Mouse (Mus musculus): ENCODE data around the gene Pitx2. TPM values are rescaled to one million over a fixed set of nuclear protein-coding genes. Genes with fewer than 3 reads are reported as not detected.

Pitx2 gene
- polyA plus RNA-seq, 1 experiment = not detected

DNA sequence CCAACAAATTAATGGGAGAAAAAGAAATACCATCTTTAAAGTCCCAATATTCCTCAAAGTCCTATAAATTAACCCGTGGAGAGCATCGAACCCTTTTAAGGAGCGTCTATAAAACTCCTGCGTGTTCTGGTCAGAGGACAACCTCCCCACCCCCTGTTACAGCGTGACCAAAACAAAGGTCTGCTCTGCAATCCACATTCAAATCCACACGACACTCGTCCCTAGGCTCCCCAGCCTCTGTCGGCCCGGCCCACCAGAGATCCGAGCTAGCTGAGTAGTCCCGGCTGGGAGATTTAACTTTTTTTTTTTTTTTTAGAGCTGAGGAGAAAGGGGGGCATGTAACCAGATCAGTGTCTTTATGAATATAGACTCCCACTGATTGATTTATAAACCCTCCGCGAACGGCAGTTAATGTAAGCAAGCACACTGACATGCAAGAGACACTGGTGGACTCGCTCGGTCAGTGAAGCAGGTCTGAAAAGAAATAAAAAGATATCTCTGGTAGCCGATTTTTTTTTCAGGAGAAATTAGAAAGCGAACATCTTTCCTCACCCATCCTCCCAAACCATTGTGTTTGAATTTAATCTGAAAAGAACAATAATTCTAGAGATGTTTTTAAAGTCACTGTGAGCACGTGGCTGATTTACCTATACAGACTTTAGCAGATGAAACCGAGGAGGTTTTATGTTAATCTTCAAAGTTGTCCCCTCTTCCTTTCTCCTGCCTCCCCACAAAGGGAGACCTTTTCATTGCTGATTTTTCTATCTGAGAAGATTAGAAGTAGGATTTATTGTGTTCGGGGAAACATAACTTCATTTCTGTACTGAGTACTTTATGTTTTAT, 23.0 kb downstream of the Pitx2 start:
- TF ChIP-seq CTCF (IDR thresholded peaks at IDR 0.05; ENCODE audit: extremely low read depth, insufficient read depth, low read length) (no peak), POLR2A (IDR thresholded peaks at IDR 0.05; ENCODE audit: extremely low read depth, insufficient read depth, low read length) (no peak)
- no peaks in the 10 kb centered on the region for H3K4me1 ChIP-seq (ENCODE audit: control insufficient read depth, insufficient read depth, low read length)
- H3K4me3 ChIP-seq (ENCODE audit: insufficient read depth, low read length) = no peak overlapping the region
- H3K27ac ChIP-seq (ENCODE audit: insufficient read depth, low read length) = no peak overlapping the region

DNA sequence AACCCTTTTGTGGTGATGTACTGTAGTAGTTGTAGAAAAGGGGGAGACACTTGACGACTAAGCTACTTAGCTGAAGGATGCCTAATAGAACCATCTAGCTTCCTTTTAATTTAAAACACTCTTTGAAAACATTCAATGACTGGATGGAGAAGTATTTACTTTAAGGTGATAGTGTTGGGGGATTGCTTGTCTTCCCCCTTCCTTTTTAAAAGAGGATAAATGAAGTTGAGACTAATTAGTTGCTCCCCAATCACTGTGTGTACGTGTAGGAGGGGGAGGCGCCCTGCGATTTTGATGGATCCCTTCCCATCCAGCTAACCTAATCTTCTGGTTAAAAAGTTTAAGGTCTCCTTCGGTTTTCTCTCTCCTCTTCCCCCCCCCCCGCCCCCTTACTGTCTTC, 23.7 kb downstream of the Pitx2 start:
- Histone ChIP-seq H3K27ac (ENCODE audit: insufficient read depth, low read length) (no peak overlapping the region), H3K4me1 (ENCODE audit: control insufficient read depth, insufficient read depth, low read length) (no peaks in the 10 kb centered on the region), H3K4me3 (ENCODE audit: insufficient read depth, low read length) (no peak overlapping the region)
- TF ChIP-seq POLR2A (IDR thresholded peaks at IDR 0.05; ENCODE audit: extremely low read depth, insufficient read depth, low read length) (no peak), CTCF (IDR thresholded peaks at IDR 0.05; ENCODE audit: extremely low read depth, insufficient read depth, low read length) (no peak)

DNA sequence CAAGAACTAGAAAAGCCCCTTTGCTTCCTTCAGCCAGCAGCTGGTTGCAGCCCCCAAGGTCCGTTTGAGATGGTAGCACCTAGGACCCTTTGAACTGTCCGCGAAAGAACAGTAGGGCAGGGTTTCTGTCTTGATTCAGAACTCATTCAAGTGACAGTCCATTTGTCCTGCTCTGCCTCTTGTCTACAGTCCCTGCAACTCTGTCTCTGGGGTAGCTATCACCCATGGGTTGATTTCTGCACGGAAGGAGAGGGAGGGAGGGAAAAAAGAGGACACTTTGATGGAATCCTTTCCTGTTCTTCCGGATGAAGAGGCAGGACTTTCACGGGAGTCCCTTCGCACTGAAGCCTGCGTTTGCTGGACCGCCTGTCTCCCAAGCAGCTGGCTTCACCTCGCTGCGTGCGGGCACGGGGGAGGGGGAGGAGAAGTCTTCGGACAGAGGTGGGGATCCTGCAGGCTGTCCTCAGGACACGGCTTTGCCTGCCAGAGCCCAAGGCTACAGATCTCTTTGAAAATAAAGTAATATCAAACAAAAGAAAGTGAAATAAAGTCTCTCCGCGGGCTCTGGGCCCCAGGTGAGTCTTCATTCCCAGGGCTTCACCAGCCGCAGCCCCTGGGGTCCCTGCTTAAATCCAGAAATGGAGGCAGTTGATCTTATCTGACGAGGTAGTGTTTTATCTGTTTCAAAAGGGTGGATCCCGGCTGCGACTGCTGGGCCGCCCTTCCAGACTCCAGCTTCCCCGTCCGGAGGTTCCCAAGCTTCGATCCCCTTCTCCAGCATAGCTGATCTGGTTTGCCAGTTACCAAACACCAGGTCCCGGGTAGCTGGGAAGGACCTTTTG, 24.5 kb downstream of the Pitx2 start:
- no peak overlapping the region for H3K4me3 ChIP-seq (ENCODE audit: insufficient read depth, low read length)
- no peak for TF ChIP-seq CTCF (IDR thresholded peaks at IDR 0.05; ENCODE audit: extremely low read depth, insufficient read depth, low read length)
- no peak for TF ChIP-seq POLR2A (IDR thresholded peaks at IDR 0.05; ENCODE audit: extremely low read depth, insufficient read depth, low read length)
- H3K27ac ChIP-seq (ENCODE audit: insufficient read depth, low read length) = no peak overlapping the region
- H3K4me1 ChIP-seq (ENCODE audit: control insufficient read depth, insufficient read depth, low read length) = no peaks in the 10 kb centered on the region

GRCm38 (mm10) chr3:129224806-129225576, 25.3 kb downstream of the Pitx2 start:
- TF ChIP-seq POLR2A (IDR thresholded peaks at IDR 0.05; ENCODE audit: extremely low read depth, insufficient read depth, low read length) (no peak), CTCF (IDR thresholded peaks at IDR 0.05; ENCODE audit: extremely low read depth, insufficient read depth, low read length) (no peak)
- no peaks in the 10 kb centered on the region for H3K4me1 ChIP-seq (ENCODE audit: control insufficient read depth, insufficient read depth, low read length)
- H3K27ac ChIP-seq (ENCODE audit: insufficient read depth, low read length) = no peak overlapping the region
- H3K4me3 ChIP-seq (ENCODE audit: insufficient read depth, low read length) = no peak overlapping the region

GRCm38 (mm10) chr3:129225577-129226289, 26.1 kb downstream of the Pitx2 start:
- TF ChIP-seq CTCF (IDR thresholded peaks at IDR 0.05; ENCODE audit: extremely low read depth, insufficient read depth, low read length) = no peak
- no peak for TF ChIP-seq POLR2A (IDR thresholded peaks at IDR 0.05; ENCODE audit: extremely low read depth, insufficient read depth, low read length)
- Histone ChIP-seq H3K4me3 (ENCODE audit: insufficient read depth, low read length) (no peak overlapping the region), H3K4me1 (ENCODE audit: control insufficient read depth, insufficient read depth, low read length) (no peaks in the 10 kb centered on the region)

GRCm38 (mm10) chr3:129226681-129227080, 27.0 kb downstream of the Pitx2 start:
- H3K4me1 ChIP-seq (ENCODE audit: control insufficient read depth, insufficient read depth, low read length) = no peaks in the 10 kb centered on the region
- no peak overlapping the region for H3K27ac ChIP-seq (ENCODE audit: insufficient read depth, low read length)
- no peak for TF ChIP-seq CTCF (IDR thresholded peaks at IDR 0.05; ENCODE audit: extremely low read depth, insufficient read depth, low read length)
- no peak for TF ChIP-seq POLR2A (IDR thresholded peaks at IDR 0.05; ENCODE audit: extremely low read depth, insufficient read depth, low read length)
- H3K4me3 ChIP-seq (ENCODE audit: insufficient read depth, low read length) = no peak overlapping the region

More at GRCm38 (mm10) chr3:129225577-129226289, 26.1 kb downstream of the Pitx2 start:
- no peak overlapping the region for H3K27ac ChIP-seq (ENCODE audit: insufficient read depth, low read length)

DNA sequence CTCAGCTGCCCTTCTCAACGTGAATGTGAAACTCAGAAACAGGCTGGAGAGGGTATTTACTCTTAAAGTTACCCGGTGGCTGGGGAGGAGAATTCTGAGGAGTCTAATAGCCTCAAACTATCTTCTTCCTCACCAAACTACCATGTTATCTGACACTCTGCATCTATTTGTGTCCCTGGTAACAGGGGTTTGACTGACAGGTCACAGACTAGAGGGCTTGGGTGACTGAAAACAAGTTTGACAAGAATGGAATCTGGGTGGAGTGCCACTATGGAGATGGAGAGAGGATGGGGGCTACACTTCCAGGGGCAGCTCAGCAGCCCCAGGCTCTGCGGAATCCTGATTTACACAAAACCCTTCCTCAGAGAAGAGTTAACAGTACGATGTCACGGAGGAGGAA, 27.7 kb downstream of the Pitx2 start:
- no peak for TF ChIP-seq POLR2A (IDR thresholded peaks at IDR 0.05; ENCODE audit: extremely low read depth, insufficient read depth, low read length)
- no peak for TF ChIP-seq CTCF (IDR thresholded peaks at IDR 0.05; ENCODE audit: extremely low read depth, insufficient read depth, low read length)
- Histone ChIP-seq H3K27ac (ENCODE audit: insufficient read depth, low read length) (no peak overlapping the region), H3K4me3 (ENCODE audit: insufficient read depth, low read length) (no peak overlapping the region), H3K4me1 (ENCODE audit: control insufficient read depth, insufficient read depth, low read length) (no peaks in the 10 kb centered on the region)

GRCm38 (mm10) chr3:129238010-129238409, 38.3 kb downstream of the Pitx2 start:
- H3K27ac ChIP-seq (ENCODE audit: insufficient read depth, low read length) = no peak overlapping the region
- H3K4me3 ChIP-seq (ENCODE audit: insufficient read depth, low read length) = no peak overlapping the region
- TF ChIP-seq CTCF (IDR thresholded peaks at IDR 0.05; ENCODE audit: extremely low read depth, insufficient read depth, low read length) (no peak), POLR2A (IDR thresholded peaks at IDR 0.05; ENCODE audit: extremely low read depth, insufficient read depth, low read length) (no peak)
- H3K4me1 ChIP-seq (ENCODE audit: control insufficient read depth, insufficient read depth, low read length) = no peaks in the 10 kb centered on the region

Measured in cortical plate, adult 2 months (tissue).